Mouse (Mus musculus): ENCODE measurements at regions not wholly inside any gene's neighbourhood (a gene's known extent, or its start where the extent isn't known, plus 50 kb on each side); places are given as distances from the start of the nearest gene placed in this dataset.

DNA sequence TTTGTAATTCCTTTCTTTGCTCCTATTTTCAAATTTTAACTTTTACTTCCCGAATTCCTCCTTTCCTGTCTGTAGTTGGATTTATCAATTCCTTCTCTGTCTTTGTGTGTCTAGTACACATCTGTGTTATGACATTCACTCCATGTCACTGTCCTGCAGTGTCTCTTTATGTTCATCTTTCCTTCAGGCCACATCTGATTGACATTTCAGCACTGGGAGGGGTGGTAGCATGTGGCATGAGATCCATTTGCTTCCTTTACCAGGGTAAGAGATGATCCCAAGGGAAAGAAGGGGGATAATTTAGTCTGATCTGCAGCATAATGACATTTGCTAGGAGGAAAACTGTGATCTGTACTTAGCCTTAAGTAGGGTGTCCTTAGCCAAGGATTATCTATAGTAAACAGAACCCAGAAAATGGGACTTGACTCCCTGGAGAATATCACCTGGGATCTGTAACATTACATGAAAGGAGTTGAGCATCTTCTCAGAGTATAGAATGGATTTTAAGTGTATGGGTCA lies 187.0 kb upstream of the Elavl2 start:
- TF ChIP-seq CTCF (IDR thresholded peaks at IDR 0.05; ENCODE audit: low read depth), result no peak
- no peak for TF ChIP-seq EP300 (optimal IDR thresholded peaks at IDR 0.05)

Data from stomach, postnatal 0 days (tissue).